Mouse (Mus musculus) Patski (cell line): ENCODE data around the gene Ihh. TPM values are rescaled to one million over a fixed set of nuclear protein-coding genes. Genes with fewer than 3 reads are reported as not detected.

Experiments used
- ATAC-seq: fragments of 100-300 bp; one replicate; pipeline ENCODE4 v1.8.0; 2021
- CTCF ChIA-PET: fragments of 350-600 bp; sonication (Branson Sonifier 250); formaldehyde crosslinking; loops from one replicate; lab custom pipeline; 2022; ENCODE audit warnings: inconsistent platforms; lab: Charles Lee
- POLR2A ChIA-PET: fragments of 350-600 bp; sonication (Branson Sonifier 250); formaldehyde crosslinking; loops from one replicate; lab custom pipeline; 2022; ENCODE audit warnings: antibody characterized with exemption, inconsistent platforms; lab: Charles Lee
- DNase-seq: peaks from one replicate; pipeline ENCODE4 v3.0.0-alpha.2; 2011; ENCODE audit warnings: low read depth, low spot score
- H3K27me3 ChIP-seq: fragments of 371-371 bp; one replicate; pipeline ENCODE4 v1.5.1; 2021
- CTCF ChIP-seq: fragments of 100-300 bp; IDR thresholded peaks from one replicate; pipeline ENCODE4 v1.5.1; 2021
- in situ Hi-C: fragments of 300-500 bp; cut with MboI; formaldehyde crosslinking; loops from 3 replicates; pipeline ENCODE4 v1.11.1; 2018; ENCODE audit warnings: low pct_unique_long_range_greater_than_20kb, mixed read lengths
- polyA plus RNA-seq: library from polyadenylated mRNA; unstranded; gene quantifications from one replicate; pipeline ENCODE4 v1.2.3, GENCODE M21; 2021

Gene Ihh
- 0.13 TPM for polyA plus RNA-seq

- TF ChIP-seq CTCF = no peak
- ATAC-seq (no peak), DNase-seq (no peak)
- POLR2A ChIA-PET = no interaction called here
- H3K27me3 ChIP-seq = peaks cover 71% of the 10 kb centered on the region
- CTCF ChIA-PET = no interaction called here
- in situ Hi-C loops = no loop called here
Observed at GRCm38 (mm10) chr1:74951556-74952210, at the start of gene Ihh. Ihh (minus strand) TSS chr1:74951672.

GRCm38 (mm10) chr1:75001183-75001582, 49.7 kb upstream of the Ihh start:
- ATAC-seq (no peak), DNase-seq (no peak)
- in situ Hi-C loops = no loop called here
- no peaks in the 10 kb centered on the region for H3K27me3 ChIP-seq
- ChIA-PET POLR2A (no interaction called here), CTCF (interaction anchor here (0.9 kb wide), 1 partner anchor 8 kb away, joined by 3 read pairs; no protein-coding TSS in a partner anchor)
- TF ChIP-seq CTCF = no peak

- TF ChIP-seq CTCF = peak; percentile 83
- in situ Hi-C loops = no loop called here
- ATAC-seq (no peak), DNase-seq (no peak)
- CTCF ChIA-PET = interaction anchor here (0.9 kb wide), 1 partner anchor 9 kb away, joined by 3 read pairs; no protein-coding TSS in a partner anchor
- H3K27me3 ChIP-seq = no peaks in the 10 kb centered on the region
- POLR2A ChIA-PET = no interaction called here
Observed at GRCm38 (mm10) chr1:75000496-75000895, 49.0 kb upstream of the Ihh start.

GRCm38 (mm10) chr1:74999173-74999572, 47.7 kb upstream of the Ihh start:
- no peaks in the 10 kb centered on the region for H3K27me3 ChIP-seq

GRCm38 (mm10) chr1:74997231-74997630, 45.8 kb upstream of the Ihh start:
- no peak for TF ChIP-seq CTCF
- DNase-seq = no peak
- no peaks in the 10 kb centered on the region for H3K27me3 ChIP-seq
- in situ Hi-C loops = no loop called here
- CTCF ChIA-PET = interaction anchor here (0.9 to 1.4 kb wide), 4 partner anchors 11 to 30 kb away, joined by 3 to 4 read pairs (median 4); no protein-coding TSS in a partner anchor
- ATAC-seq = no peak
- POLR2A ChIA-PET = no interaction called here

More at GRCm38 (mm10) chr1:74999173-74999572, 47.7 kb upstream of the Ihh start:
- in situ Hi-C loops = no loop called here
- TF ChIP-seq CTCF = no peak
- POLR2A ChIA-PET = no interaction called here
- DNase-seq (no peak), ATAC-seq (no peak)
- CTCF ChIA-PET = no interaction called here

GRCm38 (mm10) chr1:74977001-74977400, 25.5 kb upstream of the Ihh start:
- ATAC-seq (no peak), DNase-seq (no peak)
- H3K27me3 ChIP-seq = no peaks in the 10 kb centered on the region
- TF ChIP-seq CTCF = no peak
- ChIA-PET POLR2A (interaction anchor here (0.7 kb wide), 1 partner anchor 73 kb away, joined by 3 read pairs; no protein-coding TSS in a partner anchor), CTCF (no interaction called here)
- in situ Hi-C loops = no loop called here

GRCm38 (mm10) chr1:74975936-74976335, 24.5 kb upstream of the Ihh start:
- no peak for TF ChIP-seq CTCF

GRCm38 (mm10) chr1:74973590-74973989, 22.1 kb upstream of the Ihh start:
- ATAC-seq (no peak), DNase-seq (no peak)
- no peak for TF ChIP-seq CTCF
- in situ Hi-C loops = no loop called here
- ChIA-PET CTCF (interaction anchor here (0.9 to 1.5 kb wide), 3 partner anchors 9 to 76 kb away, joined by 3 to 5 read pairs (median 3); no protein-coding TSS in a partner anchor), POLR2A (interaction anchor here (0.6 kb wide), 2 partner anchors 36 to 39 kb away, joined by 3 to 5 read pairs; no protein-coding TSS in a partner anchor)
- H3K27me3 ChIP-seq = no peaks in the 10 kb centered on the region

More at GRCm38 (mm10) chr1:74975936-74976335, 24.5 kb upstream of the Ihh start:
- POLR2A ChIA-PET = no interaction called here
- DNase-seq (no peak), ATAC-seq (no peak)
- H3K27me3 ChIP-seq = no peaks in the 10 kb centered on the region
- in situ Hi-C loops = no loop called here
- CTCF ChIA-PET = interaction anchor here (1.2 to 1.6 kb wide), 2 partner anchors 11 to 40 kb away, joined by 4 read pairs; no protein-coding TSS in a partner anchor

- CTCF ChIA-PET = no interaction called here
- no peak for TF ChIP-seq CTCF
- DNase-seq (no peak), ATAC-seq (no peak)
- POLR2A ChIA-PET = no interaction called here
- H3K27me3 ChIP-seq = no peaks in the 10 kb centered on the region
- in situ Hi-C loops = no loop called here
Observed at GRCm38 (mm10) chr1:74971353-74972050, 20.0 kb upstream of the Ihh start.

- no peaks in the 10 kb centered on the region for H3K27me3 ChIP-seq
- in situ Hi-C loops = no loop called here
- DNase-seq (no peak), ATAC-seq (no peak)
- ChIA-PET CTCF (interaction anchor here (1.1 to 2.0 kb wide), 3 partner anchors 48 to 86 kb away, joined by 3 to 6 read pairs (median 3); no protein-coding TSS in a partner anchor), POLR2A (interaction anchor here (0.8 kb wide), 1 partner anchor 44 kb away, joined by 4 read pairs; no protein-coding TSS in a partner anchor)
- TF ChIP-seq CTCF = no peak
Observed at GRCm38 (mm10) chr1:74967962-74968580, 16.6 kb upstream of the Ihh start.
